Mouse (Mus musculus): ENCODE measurements at regions not wholly inside any gene's neighbourhood (a gene's known extent, or its start where the extent isn't known, plus 50 kb on each side); places are given as distances from the start of the nearest gene placed in this dataset.

- no peak overlapping the region for H3ac ChIP-seq (ENCODE audit: control insufficient read depth, insufficient read length, low read depth)
- H3K79me2 ChIP-seq (ENCODE audit: control insufficient read depth, insufficient read depth), result no peaks in the 10 kb centered on the region
- TF ChIP-seq CTCF (IDR thresholded peaks at IDR 0.05; ENCODE audit: control insufficient read depth, insufficient read depth, insufficient read length), result no peak
- no peak for TF ChIP-seq MYOG (IDR thresholded peaks at IDR 0.05; ENCODE audit: control insufficient read depth, extremely low read depth, insufficient read length)
- no peak for TF ChIP-seq FOSL1 (IDR thresholded peaks at IDR 0.05; ENCODE audit: insufficient read depth, low read length, poor library complexity, severe bottlenecking)
- no peak for TF ChIP-seq CEBPB (IDR thresholded peaks at IDR 0.05; ENCODE audit: low read depth)
- TF ChIP-seq MAX (IDR thresholded peaks at IDR 0.05), result no peak
- TF ChIP-seq USF1 (IDR thresholded peaks at IDR 0.05; ENCODE audit: low read depth), result no peak
- no peak for TF ChIP-seq MYOD1 (IDR thresholded peaks at IDR 0.05; ENCODE audit: control insufficient read depth, insufficient read length, low read depth)
- H3K79me3 ChIP-seq (ENCODE audit: low read depth), result no peaks in the 10 kb centered on the region
- no peaks in the 10 kb centered on the region for H3K36me3 ChIP-seq (ENCODE audit: control insufficient read depth, insufficient read depth)
- no peak overlapping the region for H3K4me3 ChIP-seq (ENCODE audit: insufficient read depth, poor library complexity, severe bottlenecking)
- no peaks in the 10 kb centered on the region for H3K27me3 ChIP-seq (ENCODE audit: control insufficient read depth, insufficient read depth, insufficient read length)
These were observed 434.6 kb upstream of the Tbx3 start for GRCm38 (mm10) chr5:119235884-119236283.

GRCm38 (mm10) chr5:119246824-119247223 is 423.6 kb upstream of the Tbx3 start:
- Histone ChIP-seq H3K4me3 (ENCODE audit: insufficient read depth, poor library complexity, severe bottlenecking) (no peak overlapping the region), H3K36me3 (ENCODE audit: control insufficient read depth, insufficient read depth) (no peaks in the 10 kb centered on the region), H3ac (ENCODE audit: control insufficient read depth, insufficient read length, low read depth) (no peak overlapping the region), H3K79me2 (ENCODE audit: control insufficient read depth, insufficient read depth) (no peaks in the 10 kb centered on the region), H3K27me3 (ENCODE audit: control insufficient read depth, insufficient read depth, insufficient read length) (no peaks in the 10 kb centered on the region), H3K79me3 (ENCODE audit: low read depth) (no peaks in the 10 kb centered on the region)
- no peak for TF ChIP-seq CTCF (IDR thresholded peaks at IDR 0.05; ENCODE audit: control insufficient read depth, insufficient read depth, insufficient read length)
- TF ChIP-seq MYOG (IDR thresholded peaks at IDR 0.05; ENCODE audit: control insufficient read depth, extremely low read depth, insufficient read length), result no peak
- no peak for TF ChIP-seq MYOD1 (IDR thresholded peaks at IDR 0.05; ENCODE audit: control insufficient read depth, insufficient read length, low read depth)
- TF ChIP-seq USF1 (IDR thresholded peaks at IDR 0.05; ENCODE audit: low read depth), result no peak
- TF ChIP-seq CEBPB (IDR thresholded peaks at IDR 0.05; ENCODE audit: low read depth), result no peak
- TF ChIP-seq MAX (IDR thresholded peaks at IDR 0.05), result no peak
- TF ChIP-seq FOSL1 (IDR thresholded peaks at IDR 0.05; ENCODE audit: insufficient read depth, low read length, poor library complexity, severe bottlenecking), result no peak

- Histone ChIP-seq H3K79me2 (ENCODE audit: control insufficient read depth, insufficient read depth) (no peaks in the 10 kb centered on the region), H3ac (ENCODE audit: control insufficient read depth, insufficient read length, low read depth) (no peak overlapping the region), H3K4me3 (ENCODE audit: insufficient read depth, poor library complexity, severe bottlenecking) (no peak overlapping the region), H3K79me3 (ENCODE audit: low read depth) (no peaks in the 10 kb centered on the region), H3K36me3 (ENCODE audit: control insufficient read depth, insufficient read depth) (no peaks in the 10 kb centered on the region), H3K27me3 (ENCODE audit: control insufficient read depth, insufficient read depth, insufficient read length) (no peaks in the 10 kb centered on the region)
- TF ChIP-seq FOSL1 (IDR thresholded peaks at IDR 0.05; ENCODE audit: insufficient read depth, low read length, poor library complexity, severe bottlenecking) (no peak), USF1 (IDR thresholded peaks at IDR 0.05; ENCODE audit: low read depth) (no peak), CTCF (IDR thresholded peaks at IDR 0.05; ENCODE audit: control insufficient read depth, insufficient read depth, insufficient read length) (no peak), CEBPB (IDR thresholded peaks at IDR 0.05; ENCODE audit: low read depth) (no peak), MYOD1 (IDR thresholded peaks at IDR 0.05; ENCODE audit: control insufficient read depth, insufficient read length, low read depth) (no peak), MYOG (IDR thresholded peaks at IDR 0.05; ENCODE audit: control insufficient read depth, extremely low read depth, insufficient read length) (no peak), MAX (IDR thresholded peaks at IDR 0.05) (no peak)
These were observed 421.8 kb upstream of the Tbx3 start for GRCm38 (mm10) chr5:119248626-119249025.

GRCm38 (mm10) chr5:119249124-119249718 is 421.2 kb upstream of the Tbx3 start:
- Histone ChIP-seq H3K79me3 (ENCODE audit: low read depth) (no peaks in the 10 kb centered on the region), H3ac (ENCODE audit: control insufficient read depth, insufficient read length, low read depth) (no peak overlapping the region), H3K4me3 (ENCODE audit: insufficient read depth, poor library complexity, severe bottlenecking) (no peak overlapping the region), H3K36me3 (ENCODE audit: control insufficient read depth, insufficient read depth) (no peaks in the 10 kb centered on the region), H3K27me3 (ENCODE audit: control insufficient read depth, insufficient read depth, insufficient read length) (no peaks in the 10 kb centered on the region), H3K79me2 (ENCODE audit: control insufficient read depth, insufficient read depth) (no peaks in the 10 kb centered on the region)
- TF ChIP-seq MYOD1 (IDR thresholded peaks at IDR 0.05; ENCODE audit: control insufficient read depth, insufficient read length, low read depth) (no peak), MYOG (IDR thresholded peaks at IDR 0.05; ENCODE audit: control insufficient read depth, extremely low read depth, insufficient read length) (no peak), FOSL1 (IDR thresholded peaks at IDR 0.05; ENCODE audit: insufficient read depth, low read length, poor library complexity, severe bottlenecking) (no peak), USF1 (IDR thresholded peaks at IDR 0.05; ENCODE audit: low read depth) (no peak), CTCF (IDR thresholded peaks at IDR 0.05; ENCODE audit: control insufficient read depth, insufficient read depth, insufficient read length) (no peak), MAX (IDR thresholded peaks at IDR 0.05) (no peak), CEBPB (IDR thresholded peaks at IDR 0.05; ENCODE audit: low read depth) (no peak)

- TF ChIP-seq MYOD1 (IDR thresholded peaks at IDR 0.05; ENCODE audit: control insufficient read depth, insufficient read length, low read depth) (no peak), MYOG (IDR thresholded peaks at IDR 0.05; ENCODE audit: control insufficient read depth, extremely low read depth, insufficient read length) (no peak), USF1 (IDR thresholded peaks at IDR 0.05; ENCODE audit: low read depth) (no peak), CEBPB (IDR thresholded peaks at IDR 0.05; ENCODE audit: low read depth) (no peak), MAX (IDR thresholded peaks at IDR 0.05) (no peak), CTCF (IDR thresholded peaks at IDR 0.05; ENCODE audit: control insufficient read depth, insufficient read depth, insufficient read length) (no peak)
These were observed 419.0 kb upstream of the Tbx3 start for GRCm38 (mm10) chr5:119251311-119252047.

More at GRCm38 (mm10) chr5:119251311-119252047, 419.0 kb upstream of the Tbx3 start:
- Histone ChIP-seq H3K79me3 (ENCODE audit: low read depth) (no peaks in the 10 kb centered on the region), H3K79me2 (ENCODE audit: control insufficient read depth, insufficient read depth) (no peaks in the 10 kb centered on the region), H3K36me3 (ENCODE audit: control insufficient read depth, insufficient read depth) (no peaks in the 10 kb centered on the region), H3K27me3 (ENCODE audit: control insufficient read depth, insufficient read depth, insufficient read length) (no peaks in the 10 kb centered on the region), H3K4me3 (ENCODE audit: insufficient read depth, poor library complexity, severe bottlenecking) (no peak overlapping the region), H3ac (ENCODE audit: control insufficient read depth, insufficient read length, low read depth) (no peak overlapping the region)
